Mouse (Mus musculus) forelimb bud, embryonic 11.5 days (tissue): ENCODE data around the gene Vps52.
A peak's percentile ranks its signal among the peaks of the same experiment; 100 is the strongest.

Experiments
- DNase-seq: peaks from one replicate; pipeline ENCODE4 v3.0.0-alpha.2; 2012; ENCODE audit warnings: low read depth, low spot score

The Vps52 gene

GRCm38 (mm10) chr17:33920282-33921097, 35.1 kb upstream of the Vps52 start:
- DNase-seq = peak; percentile 80

GRCm38 (mm10) chr17:33921361-33921760, 34.3 kb upstream of the Vps52 start:
- no peak for DNase-seq

- peak; percentile 61 for DNase-seq
These were observed 30.9 kb upstream of the Vps52 start for GRCm38 (mm10) chr17:33924577-33925283.

- DNase-seq = no peak
These were observed 30.1 kb upstream of the Vps52 start for GRCm38 (mm10) chr17:33925406-33926116.

- DNase-seq = no peak
These were observed 29.2 kb upstream of the Vps52 start for GRCm38 (mm10) chr17:33926207-33926932.

- DNase-seq = no peak
These were observed 27.2 kb upstream of the Vps52 start for GRCm38 (mm10) chr17:33928251-33928947.

- DNase-seq = peak; percentile 94
These were observed 26.0 kb upstream of the Vps52 start, which contains the start of gene Rgl2 for GRCm38 (mm10) chr17:33929371-33930279. Rgl2 (plus strand) TSS chr17:33929543.

GRCm38 (mm10) chr17:33930280-33931158, 25.1 kb upstream of the Vps52 start:
- DNase-seq = no peak

GRCm38 (mm10) chr17:33931159-33931866, 24.3 kb upstream of the Vps52 start:
- DNase-seq = no peak

GRCm38 (mm10) chr17:33931947-33932346, 23.7 kb upstream of the Vps52 start:
- DNase-seq = no peak

GRCm38 (mm10) chr17:33932448-33932847, 23.2 kb upstream of the Vps52 start:
- DNase-seq = no peak

- DNase-seq = no peak
These were observed 22.6 kb upstream of the Vps52 start for GRCm38 (mm10) chr17:33932970-33933369.

- DNase-seq = no peak
These were observed 20.1 kb upstream of the Vps52 start for GRCm38 (mm10) chr17:33935422-33936055.

- no peak for DNase-seq
These were observed 18.6 kb upstream of the Vps52 start for GRCm38 (mm10) chr17:33936993-33937392.

- no peak for DNase-seq
These were observed 16.8 kb upstream of the Vps52 start for GRCm38 (mm10) chr17:33938783-33939182.

- peak; percentile 90 for DNase-seq
These were observed 15.3 kb upstream of the Vps52 start, which contains the start of the genes Pfdn6 and Wdr46 for GRCm38 (mm10) chr17:33940206-33940805. Pfdn6 (minus strand) TSS chr17:33940343. Wdr46 (plus strand) TSS chr17:33940660.

- DNase-seq = no peak
These were observed 14.6 kb upstream of the Vps52 start for GRCm38 (mm10) chr17:33940981-33941380.
